Mouse (Mus musculus): ENCODE measurements at regions not wholly inside any gene's neighbourhood (a gene's known extent, or its start where the extent isn't known, plus 50 kb on each side); places are given as distances from the start of the nearest gene placed in this dataset.

DNA sequence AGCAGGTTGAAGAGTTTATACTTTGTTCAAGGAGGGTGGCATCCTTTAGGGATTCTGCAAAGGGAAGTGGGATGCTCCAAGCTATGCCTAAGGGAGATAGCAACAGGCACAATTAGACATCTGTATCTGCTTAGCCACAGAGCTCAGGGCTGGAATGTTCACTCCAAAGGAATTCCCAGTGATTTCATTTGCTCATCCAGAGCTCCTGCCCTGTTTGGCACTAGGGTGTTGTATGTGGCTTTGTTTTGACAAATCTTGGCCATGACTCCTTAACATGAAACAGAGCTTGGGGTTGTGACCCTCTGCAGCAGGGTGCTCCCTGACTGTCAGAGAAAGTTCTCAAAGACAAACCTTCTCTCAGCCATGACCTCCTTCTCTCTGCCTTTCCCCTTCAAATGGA, 194.8 kb upstream of the 1810046K07Rik start:
- no peak for DNase-seq

- peak; percentile 8 for DNase-seq
Observed at GRCm38 (mm10) chr9:51525906-51526305, 197.2 kb upstream of the 1810046K07Rik start.

DNA sequence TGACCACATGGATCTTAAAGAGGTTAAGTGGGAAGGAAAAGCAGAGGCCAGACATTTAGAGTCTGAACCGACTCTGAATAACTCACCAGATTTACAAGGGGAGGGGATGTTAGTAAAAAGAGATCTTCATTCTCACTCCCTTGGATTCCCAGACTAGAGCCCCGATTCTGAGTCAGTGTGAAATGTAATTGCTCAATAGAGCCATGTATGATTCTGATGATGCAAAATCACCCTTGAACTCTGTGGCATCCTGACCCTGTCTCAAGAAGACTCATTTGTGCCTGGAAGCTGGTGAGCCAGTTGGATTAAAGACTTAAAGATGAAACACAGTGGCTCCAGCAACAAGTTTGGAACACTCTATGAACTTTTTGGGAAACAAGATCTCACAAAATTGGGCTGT, 210.2 kb upstream of the 1810046K07Rik start:
- DNase-seq = peak; percentile 17

- DNase-seq = no peak
Observed at GRCm38 (mm10) chr9:51541940-51542339, 213.2 kb upstream of the 1810046K07Rik start.

- DNase-seq = no peak
Observed at GRCm38 (mm10) chr9:51572040-51572439, 193.1 kb upstream of the Arhgap20 start.

DNA sequence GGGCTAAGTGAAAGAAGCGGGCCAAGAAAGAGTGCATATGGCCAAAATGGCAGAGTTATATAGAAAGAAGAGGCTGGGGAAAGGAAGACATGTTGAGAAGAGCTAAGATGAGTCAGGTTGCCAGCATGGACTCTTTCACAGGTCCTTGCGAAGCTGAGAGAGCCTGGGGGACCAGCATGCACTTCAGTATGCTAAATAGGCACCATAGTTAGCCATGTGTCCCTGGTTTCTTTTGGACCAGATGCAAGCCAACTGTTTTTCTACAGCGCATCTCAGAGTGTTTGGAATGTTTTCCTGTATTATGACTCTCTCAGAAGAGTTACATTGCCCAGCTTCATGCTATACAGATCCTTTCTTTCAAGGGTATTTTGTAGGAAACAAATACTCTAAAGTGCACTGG, 183.5 kb upstream of the Arhgap20 start:
- DNase-seq = no peak

DNA sequence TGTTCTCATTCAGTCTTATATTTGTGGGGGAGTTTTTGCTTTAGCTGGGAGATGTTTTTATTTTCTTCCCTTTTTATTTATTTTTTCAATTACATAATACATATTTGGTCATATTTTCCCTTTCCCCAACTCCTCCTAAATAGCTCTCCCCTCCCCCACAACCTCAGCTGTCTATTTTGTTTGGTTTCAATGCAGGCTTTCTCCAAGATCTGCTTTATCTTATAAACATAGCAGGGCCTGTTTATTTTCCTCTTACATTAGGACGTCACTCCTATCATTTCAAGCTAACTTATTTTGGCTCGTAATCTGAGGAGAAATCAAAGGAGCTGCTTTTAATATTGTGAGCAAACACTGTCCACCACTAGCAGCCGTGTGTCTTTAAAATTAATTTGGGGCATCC, 171.4 kb upstream of the Arhgap20 start:
- DNase-seq = no peak

- DNase-seq = no peak
Observed at GRCm38 (mm10) chr9:51598706-51599105, 166.4 kb upstream of the Arhgap20 start.

DNA sequence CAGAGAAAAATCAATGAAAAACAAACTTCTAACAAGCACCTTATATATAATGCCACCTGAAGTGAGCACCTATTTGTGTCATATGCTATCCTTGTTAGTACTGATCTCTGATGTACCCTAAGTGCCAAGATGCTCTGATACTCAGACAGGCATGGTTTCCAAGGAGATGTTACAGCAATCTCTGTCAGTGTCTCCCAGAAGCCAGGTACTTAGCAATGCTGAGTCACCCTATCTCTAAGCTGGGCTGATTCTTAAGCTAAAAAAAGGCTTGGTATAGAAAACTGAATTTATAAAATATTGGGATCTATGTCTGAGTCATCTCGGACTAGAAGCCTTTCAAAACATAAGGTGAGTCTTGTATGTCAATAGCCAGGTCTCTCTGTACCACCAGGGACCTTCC, 157.0 kb upstream of the Arhgap20 start:
- DNase-seq = no peak

DNA sequence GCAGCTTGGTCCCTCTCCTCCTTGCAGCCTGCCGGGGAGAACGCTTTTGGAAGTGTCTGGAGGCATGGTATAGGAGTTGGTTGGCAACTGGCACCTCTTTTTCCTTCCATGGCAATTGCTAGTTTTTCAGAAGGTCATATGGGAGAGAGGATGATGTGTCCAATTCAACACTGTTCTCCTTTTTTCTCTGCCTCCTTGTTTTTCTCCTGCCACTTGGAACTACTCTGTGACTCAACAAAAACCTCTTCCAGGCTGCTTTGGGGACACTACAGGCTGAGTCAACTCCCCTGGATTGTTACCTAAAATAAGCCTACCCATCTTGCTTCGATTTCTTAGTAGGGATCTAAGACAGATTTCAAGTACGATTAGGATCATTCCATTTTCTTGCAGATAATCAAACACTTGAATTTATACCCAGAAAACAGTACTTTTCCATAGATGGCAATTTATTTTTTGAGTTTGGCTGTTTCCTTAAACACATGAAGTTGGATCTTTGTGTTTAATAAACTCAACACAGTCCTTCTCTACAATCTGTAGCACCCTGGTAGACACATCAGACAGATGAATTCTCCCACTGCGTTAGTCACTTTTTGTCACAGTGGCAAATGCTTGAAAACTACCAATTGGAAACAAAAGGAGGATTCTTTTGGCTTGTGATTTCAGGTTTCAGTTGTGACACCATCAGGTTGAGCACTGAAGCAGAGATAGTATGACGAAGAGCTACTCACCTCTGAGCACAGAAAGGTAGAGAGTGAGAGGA, 156.3 kb upstream of the Arhgap20 start:
- no peak for DNase-seq

- DNase-seq = no peak
Observed at GRCm38 (mm10) chr9:51626156-51626555, 139.0 kb upstream of the Arhgap20 start.

DNA sequence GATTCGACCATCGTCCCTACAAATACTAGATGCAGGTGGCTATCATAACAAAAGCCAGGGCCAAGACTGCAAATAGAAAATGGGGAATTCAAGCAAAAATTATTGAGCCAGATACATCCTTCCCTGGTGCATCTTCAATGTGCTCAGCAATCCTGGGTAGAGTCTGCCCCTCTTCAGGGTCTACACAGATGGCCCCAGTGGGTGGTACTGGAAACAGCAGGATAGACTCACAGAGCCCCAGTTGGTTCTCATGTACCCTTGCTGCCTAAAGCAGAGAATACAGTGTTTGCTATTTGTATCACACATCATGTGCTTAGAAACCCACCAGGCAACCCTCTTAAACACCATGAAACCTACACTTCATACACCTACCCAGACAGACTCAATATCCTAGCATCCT, 129.0 kb upstream of the Arhgap20 start:
- no peak for DNase-seq

GRCm38 (mm10) chr9:51636559-51637127, 128.5 kb upstream of the Arhgap20 start:
- no peak for DNase-seq

DNA sequence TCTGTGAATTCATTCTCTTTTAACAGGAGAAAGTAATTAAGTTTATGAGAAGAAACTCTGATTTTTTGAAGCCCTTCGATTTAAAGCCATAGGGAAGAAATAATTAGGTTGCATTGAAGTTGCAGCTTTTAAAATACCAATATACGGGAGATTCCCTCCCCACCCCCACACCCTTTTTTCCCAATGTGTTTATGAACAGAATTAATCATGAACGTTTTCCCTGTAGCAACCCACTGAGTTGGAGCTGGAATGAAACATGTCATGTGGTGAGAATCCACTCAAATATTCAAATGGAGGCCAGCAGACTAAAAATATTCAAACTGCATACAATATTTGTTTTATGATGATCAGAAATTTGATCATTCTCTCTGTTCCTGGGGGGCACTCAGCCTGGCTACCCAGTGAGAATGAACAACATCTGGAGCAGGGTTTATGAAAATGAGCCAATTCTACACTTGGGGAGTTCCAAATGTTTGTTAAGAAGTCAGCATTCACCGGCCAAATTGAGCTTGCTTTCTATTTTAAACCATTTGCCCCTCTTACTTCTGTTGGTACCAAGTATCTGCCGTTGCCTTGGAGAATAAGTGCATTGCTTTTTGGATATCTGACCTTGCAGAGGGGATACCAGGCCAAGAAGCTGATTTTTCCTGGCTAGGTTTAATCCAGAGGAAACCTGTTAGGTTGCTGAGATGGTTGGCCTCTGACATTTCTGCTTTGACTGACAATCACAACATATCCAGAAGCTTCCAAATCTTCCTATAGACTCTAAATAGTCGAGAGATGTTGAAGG, 127.8 kb upstream of the Arhgap20 start:
- no peak for DNase-seq

DNA sequence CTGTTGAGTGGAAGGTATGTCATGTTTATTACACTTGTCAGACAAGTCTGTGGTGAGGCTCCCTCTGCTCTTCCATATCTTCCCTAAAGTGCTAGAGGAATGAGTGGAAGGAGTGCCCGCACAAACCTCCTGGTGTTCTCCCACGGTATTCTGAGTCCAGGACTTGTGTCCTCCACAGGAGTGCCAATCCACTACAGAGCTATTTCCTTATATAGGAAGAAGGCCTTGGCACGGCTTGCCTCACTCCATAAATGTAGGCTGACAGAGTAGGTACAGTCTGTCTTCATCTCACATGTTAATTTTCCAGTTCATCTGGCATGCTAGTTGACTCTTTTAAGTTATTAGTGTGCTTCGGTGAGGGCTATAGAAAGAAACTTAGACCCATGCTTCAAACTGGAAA, 123.4 kb upstream of the Arhgap20 start:
- no peak for DNase-seq

DNA sequence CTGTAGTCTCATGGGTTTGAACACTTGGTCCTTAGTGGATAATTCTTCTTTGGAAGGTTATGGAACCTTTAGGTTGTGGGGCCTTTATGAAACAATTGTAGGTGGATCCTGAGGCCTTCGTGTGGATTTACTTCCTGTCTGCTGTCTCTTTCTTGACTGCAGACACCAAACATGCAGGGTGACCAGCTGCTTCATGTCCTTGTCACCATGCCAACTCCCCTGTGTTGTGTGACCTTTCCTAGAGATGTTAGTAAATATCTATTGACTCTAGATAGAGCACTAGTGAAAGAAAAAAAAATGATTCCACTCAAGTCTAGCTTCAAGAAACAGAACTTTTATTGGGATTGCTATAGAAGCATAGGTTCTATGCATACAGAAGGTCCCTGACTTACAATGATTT, 119.7 kb upstream of the Arhgap20 start:
- no peak for DNase-seq

- no peak for DNase-seq
Observed at GRCm38 (mm10) chr9:51653376-51654292, 111.5 kb upstream of the Arhgap20 start.

GRCm38 (mm10) chr9:51654645-51655044, 110.5 kb upstream of the Arhgap20 start:
- no peak for DNase-seq

GRCm38 (mm10) chr9:51657796-51658195, 107.3 kb upstream of the Arhgap20 start:
- peak; percentile 12 for DNase-seq

- no peak for DNase-seq
Observed at GRCm38 (mm10) chr9:51660908-51661874, 103.9 kb upstream of the Arhgap20 start.

- no peak for DNase-seq
Observed at GRCm38 (mm10) chr9:51661911-51662310, 103.2 kb upstream of the Arhgap20 start.

Measured in adrenal gland, adult 8-10 months (tissue).